Comparison of ENCODE assay signal across 18 mouse cellular contexts in genomic region chr13:69631659-69632058, GRCm38 (mm10). TPM values are rescaled to one million over a fixed set of nuclear protein-coding genes. Genes with fewer than 3 reads are reported as not detected.
A peak's percentile ranks its signal among the peaks of the same experiment; 100 is the strongest.
DNase-seq lines count a peak whose midpoint lies in the region; ATAC-seq lines count a peak whose summit lies in the region.
"Had no signal": no experiment of that assay in that cellular context is flagged by ENCODE, and none has a peak within 500 bp of the region (broad histone marks: within the 10 kb centered on the region; RNA-seq: fewer than 3 reads in every experiment).

No protein-coding gene starts in this region.

- ATAC-seq in kidney, embryonic 14.5 days (ENCODE audit: low FRiP score, low TSS enrichment): no peak
- ATAC-seq: forebrain, embryonic 15.5 days had no signal

- H3K4me3 ChIP-seq in kidney, embryonic 14.5 days (ENCODE audit: low read length): no peak overlapping the region
- H3K4me3 ChIP-seq: embryonic facial prominence, embryonic 12.5 days; forebrain, embryonic 15.5 days; hindbrain, embryonic 15.5 days had no signal

- no peak overlapping the region for H3K9ac ChIP-seq in kidney, embryonic 14.5 days (ENCODE audit: low read depth, low read length)
- H3K9ac ChIP-seq: embryonic facial prominence, embryonic 12.5 days; forebrain, embryonic 15.5 days; hindbrain, embryonic 15.5 days had no signal

- H3K27ac ChIP-seq in kidney, embryonic 14.5 days (ENCODE audit: low read depth, low read length): no peak overlapping the region
- H3K27ac ChIP-seq: embryonic facial prominence, embryonic 12.5 days; forebrain, embryonic 15.5 days; hindbrain, embryonic 15.5 days had no signal

- no peaks in the 10 kb centered on the region for H3K27me3 ChIP-seq in kidney, embryonic 14.5 days (ENCODE audit: control insufficient read depth, insufficient read depth, low read length)
- H3K27me3 ChIP-seq: embryonic facial prominence, embryonic 12.5 days; forebrain, embryonic 15.5 days; hindbrain, embryonic 15.5 days had no signal

- no peak overlapping the region for H3K4me2 ChIP-seq in kidney, embryonic 14.5 days (replicated peaks; ENCODE audit: low read depth, low read length)
- H3K4me2 ChIP-seq: embryonic facial prominence, embryonic 12.5 days; forebrain, embryonic 15.5 days; heart, embryonic 11.5 days; hindbrain, embryonic 15.5 days had no signal

- H3K36me3 ChIP-seq in kidney, embryonic 14.5 days (ENCODE audit: control insufficient read depth, insufficient read depth, low read length): peaks cover 98% of the 10 kb centered on the region

- 83% methylated on average over 4 of the region's 4 CpGs for WGBS in kidney, embryonic 14.5 days

- DNase-seq in kidney, adult 18-20 months: peak; percentile 52
- peak; percentile 33 for DNase-seq in testis, postnatal 10 days (ENCODE audit: low spot score)
- no peak for DNase-seq in testis, postnatal 14 days (ENCODE audit: low spot score)
- peak; percentile 31 for DNase-seq in kidney, postnatal 10 days
- peak; percentile 66 to 71 for DNase-seq in kidney, postnatal 36 days
- no peak for DNase-seq in right cerebral cortex, postnatal 36 days (ENCODE audit: low spot score in 2 of 2)
- DNase-seq: adrenal gland, postnatal 10 days; cerebellum, adult 11-12 months; cerebellum, adult 9-10 months; cerebellum, postnatal 25 days; gastrocnemius, postnatal 36 days; heart, adult 18-20 months; heart, postnatal 36 days had no signal

- no peaks in the 10 kb centered on the region for H3K9me3 ChIP-seq in kidney, embryonic 14.5 days (ENCODE audit: control insufficient read depth, low read length)
- H3K9me3 ChIP-seq: embryonic facial prominence, embryonic 12.5 days; forebrain, embryonic 15.5 days; hindbrain, embryonic 15.5 days had no signal

- no peaks in the 10 kb centered on the region for H3K4me1 ChIP-seq in kidney, embryonic 14.5 days (ENCODE audit: control insufficient read depth, insufficient read depth, low read length)
- H3K4me1 ChIP-seq: embryonic facial prominence, embryonic 12.5 days; forebrain, embryonic 15.5 days; hindbrain, embryonic 15.5 days had no signal

RNA-seq across cellular contexts. Expression of gene Srd5a1, which starts 20.4 kb away (rescaled TPM):
- polyA plus RNA-seq in kidney, embryonic 14.5 days (2014; fragmentation: Nextera tagmentation; extraction: Ambion mirVana): 18.1 and 24.1 TPM in 2 replicates

Comparison
In these comparisons a context has a peak if more than half of its experiments do, and no peak if none do; other contexts are left out.
1. DNase-seq: peak in kidney, adult 18-20 months (single experiment), testis, postnatal 10 days (single experiment), kidney, postnatal 10 days (single experiment) and kidney, postnatal 36 days (2 of 2); none in testis, postnatal 14 days (single experiment) and right cerebral cortex, postnatal 36 days (0 of 2).